Mouse (Mus musculus) cerebellum, adult 9-11 months (tissue): ENCODE measurements around the gene Smox.
"Not testable (repeated sequence)": the region's sequence is repeated elsewhere in the genome, so short reads cannot be mapped to it uniquely, and the experiment has no call there.

Source experiments
- DNase-seq: peaks from one replicate; pipeline ENCODE4 v3.0.0; 2022

The Smox gene

DNA sequence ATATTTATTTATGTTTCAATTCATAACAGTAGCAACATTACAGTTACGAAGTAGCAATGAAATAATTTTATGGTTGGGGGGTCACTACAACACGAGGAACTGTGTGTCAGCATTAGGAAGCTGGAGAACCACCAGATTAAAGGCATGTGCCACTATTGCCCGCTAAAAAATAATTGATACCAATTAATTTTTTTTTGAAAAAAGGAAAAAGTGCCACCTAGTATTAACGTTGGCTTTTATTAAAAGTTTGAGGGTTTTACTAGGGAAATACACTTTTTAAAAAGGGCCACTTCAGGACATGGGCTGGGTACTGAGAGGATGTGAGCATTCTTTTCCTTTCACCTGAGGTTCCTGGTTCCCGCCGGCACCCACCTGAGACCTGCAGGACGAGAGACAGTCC lies at the start of gene Smox:
Gene Smox, plus strand, starts transcription at position 301 of the 400 bp plus-strand sequence.
- DNase-seq = no peak

DNA sequence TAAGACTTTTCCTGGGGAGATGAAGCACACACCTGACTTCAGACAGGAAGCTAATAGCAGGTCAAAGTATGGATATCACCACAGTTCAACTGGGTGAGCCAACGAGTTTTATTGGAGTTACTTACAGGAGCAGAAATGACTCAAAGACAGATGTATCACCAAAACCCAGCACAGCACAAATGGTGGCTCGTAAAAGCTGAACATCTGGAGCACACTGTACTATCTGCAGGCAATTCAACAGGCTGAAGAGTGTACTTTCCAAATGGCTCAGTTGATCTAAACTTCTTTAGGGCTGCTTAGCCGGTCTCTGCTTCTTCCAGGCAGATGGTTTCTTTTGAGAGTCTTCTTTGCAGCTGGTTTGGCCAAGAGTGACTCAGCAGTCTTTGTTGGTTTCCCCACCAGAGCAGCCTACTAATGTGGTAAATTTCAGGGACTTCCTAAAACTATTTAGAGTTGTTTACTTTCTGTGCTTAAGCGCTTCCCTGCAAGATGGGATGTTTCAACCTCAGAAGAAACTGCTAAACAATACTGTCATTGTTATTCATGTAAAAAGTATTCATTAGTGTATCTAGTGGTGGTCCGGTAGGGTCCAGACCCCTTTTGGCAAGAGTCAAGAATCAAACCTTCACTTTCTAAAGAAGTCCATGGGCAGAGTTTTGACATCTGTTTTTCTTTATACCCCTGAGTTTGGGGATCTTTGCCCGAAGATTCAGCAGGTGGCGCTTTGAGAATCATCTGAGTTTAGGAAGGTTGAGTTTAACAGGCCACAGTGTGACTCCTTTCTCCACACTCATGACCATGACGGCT lies 48.0 kb upstream of the Smox start:
- no peak for DNase-seq

DNA sequence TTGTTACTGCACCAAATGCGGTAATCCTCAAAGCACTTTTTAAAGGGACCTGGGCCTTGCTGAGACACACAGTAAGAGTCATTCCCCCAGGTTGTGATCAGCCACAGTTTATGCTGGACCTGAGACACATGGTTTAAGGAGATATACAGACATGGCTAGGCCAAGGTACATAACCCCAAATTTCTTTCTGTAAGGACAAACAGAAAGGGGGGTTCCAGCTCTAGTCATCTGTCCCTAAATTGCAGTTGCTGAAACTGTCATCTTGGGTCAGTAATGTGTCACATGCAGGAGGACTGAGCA lies 47.5 kb upstream of the Smox start:
- DNase-seq = no peak

DNA sequence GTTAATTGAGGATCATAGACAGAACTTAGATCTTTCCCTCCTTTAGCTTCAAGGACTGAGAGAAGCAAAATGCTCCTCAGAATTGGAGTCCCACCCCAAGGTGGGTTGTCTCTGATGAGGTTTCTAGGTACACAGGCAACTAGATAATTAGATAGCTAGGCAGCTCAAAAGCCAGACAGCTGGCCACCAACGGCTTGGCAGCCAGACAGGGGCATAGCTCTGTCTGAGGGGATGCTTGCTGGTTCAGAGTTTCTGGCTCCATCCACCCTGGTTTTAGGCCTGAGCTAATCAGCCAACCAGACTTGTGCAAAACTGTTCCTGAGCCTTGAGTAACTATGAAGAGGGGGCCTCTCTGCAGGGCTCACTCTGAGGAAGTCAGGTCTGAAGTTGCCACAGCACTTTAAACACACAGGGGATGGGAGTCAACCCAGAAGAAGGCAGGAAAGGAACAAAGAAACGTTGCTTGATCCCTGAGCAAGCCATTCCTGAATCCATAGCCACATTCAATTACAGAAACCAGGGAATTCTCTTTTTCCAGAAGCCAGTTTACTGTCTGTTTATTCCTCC lies 44.8 kb upstream of the Smox start:
- no peak for DNase-seq

DNA sequence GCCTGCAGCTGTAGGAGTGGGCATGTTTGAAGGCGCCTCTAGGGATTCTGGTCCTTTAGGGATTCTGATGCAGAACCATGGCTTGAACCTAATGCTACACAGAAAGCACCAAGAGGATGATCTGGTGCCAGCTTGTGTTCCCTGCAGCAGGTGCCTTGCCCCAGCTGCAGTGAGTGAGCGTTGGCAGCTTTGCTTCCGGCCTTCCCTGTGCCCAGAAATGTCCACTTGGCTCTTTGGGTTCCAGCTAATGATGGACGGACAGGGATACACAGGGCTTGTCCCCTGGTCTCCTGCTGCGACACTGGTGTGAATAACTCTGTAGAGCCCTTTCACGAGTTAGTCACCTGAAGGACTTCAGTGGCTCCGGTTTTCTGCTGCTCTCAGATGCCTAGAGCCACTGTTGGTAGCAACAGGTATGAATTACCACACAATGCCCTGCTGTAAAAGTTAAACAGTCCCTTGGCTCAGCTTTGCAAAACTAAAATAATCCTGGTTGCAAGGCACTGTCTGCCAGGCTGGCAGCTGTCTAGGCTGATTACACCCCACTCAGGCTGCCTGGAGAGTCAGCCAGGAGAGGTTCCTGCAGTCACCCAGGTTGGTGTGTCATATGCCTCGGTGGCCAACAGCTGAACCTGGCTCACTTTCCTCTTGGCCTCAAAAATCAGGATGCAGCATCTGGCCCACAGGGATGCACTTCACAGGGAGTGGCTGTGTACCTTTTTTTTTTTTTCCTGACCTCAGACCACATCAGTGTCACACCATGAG lies 43.5 kb upstream of the Smox start:
- no peak for DNase-seq

DNA sequence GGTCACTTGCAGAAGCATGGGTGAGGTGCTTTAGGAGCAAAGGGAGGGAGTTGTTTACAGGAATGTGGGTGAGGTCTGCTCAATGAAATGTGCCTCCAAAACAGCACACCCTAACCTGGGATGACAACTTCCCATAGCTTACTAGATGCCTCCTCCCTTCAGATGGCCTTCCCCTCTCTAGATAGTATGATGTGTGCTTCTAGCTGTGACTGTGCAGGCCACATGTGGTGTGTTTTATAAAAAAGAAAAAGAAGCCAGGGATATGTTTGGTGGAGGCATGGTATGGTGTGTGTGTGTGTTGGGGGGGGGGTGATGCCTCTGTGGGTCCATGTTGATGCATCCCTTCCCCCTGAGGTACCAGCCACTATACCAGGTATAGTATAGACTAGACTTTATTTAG lies 42.9 kb upstream of the Smox start:
- no peak for DNase-seq

DNA sequence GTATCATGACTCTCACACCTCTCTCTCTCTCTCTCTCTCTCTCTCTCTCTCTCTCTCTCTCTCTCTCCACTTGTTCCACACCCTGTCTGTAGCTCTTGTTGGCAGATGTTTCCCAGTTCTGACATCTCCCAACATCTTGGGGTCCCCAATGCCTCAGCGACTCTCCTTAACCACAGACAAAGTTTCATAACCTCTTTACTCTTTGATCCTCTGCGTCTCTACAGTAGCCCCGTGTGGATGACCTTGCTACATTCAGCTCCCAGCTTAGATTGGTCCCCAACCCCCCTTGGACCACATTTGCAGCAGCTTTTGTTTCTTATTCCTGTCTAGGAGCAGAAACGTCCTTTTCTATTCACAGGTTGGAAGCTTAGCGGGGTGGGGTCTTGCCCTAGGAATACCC lies 41.6 kb upstream of the Smox start:
- DNase-seq = no peak

DNA sequence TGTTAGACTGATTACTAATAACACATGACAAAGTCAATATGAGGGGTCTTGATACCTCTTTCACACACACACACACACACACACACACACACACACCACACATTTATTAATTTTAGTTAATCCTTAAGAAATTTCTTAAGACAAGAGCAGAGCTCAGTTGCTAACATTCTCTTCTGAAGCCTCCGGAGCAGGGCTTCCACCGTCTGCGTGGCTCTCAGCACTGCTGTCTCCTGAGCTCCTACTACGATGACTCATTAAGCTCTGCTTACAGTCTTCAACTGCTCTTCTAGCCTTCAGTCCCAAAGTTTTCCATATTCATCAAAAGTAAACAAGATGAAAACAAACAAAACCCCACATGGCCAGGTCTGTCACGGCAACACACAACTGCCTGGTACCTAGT lies 40.8 kb upstream of the Smox start:
- no peak for DNase-seq

DNA sequence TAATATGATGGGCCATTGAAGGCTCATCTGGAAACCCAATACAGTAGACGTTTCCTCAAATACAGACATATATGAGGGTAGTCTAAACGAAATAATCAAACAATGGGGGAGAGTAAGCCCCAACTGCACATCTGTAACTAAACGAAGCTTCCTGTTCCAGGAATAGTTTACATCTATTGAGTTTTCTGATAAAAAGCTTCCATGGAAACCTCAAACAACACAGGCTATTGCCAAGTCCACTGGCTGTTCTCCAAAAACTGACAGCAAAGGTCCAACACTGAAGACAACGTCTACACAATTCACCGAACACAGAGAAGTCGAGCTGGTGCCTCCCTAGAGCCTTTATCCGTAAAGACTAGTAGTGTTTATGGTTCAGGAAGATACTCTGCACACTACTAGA lies 33.6 kb upstream of the Smox start:
- no peak for DNase-seq

DNA sequence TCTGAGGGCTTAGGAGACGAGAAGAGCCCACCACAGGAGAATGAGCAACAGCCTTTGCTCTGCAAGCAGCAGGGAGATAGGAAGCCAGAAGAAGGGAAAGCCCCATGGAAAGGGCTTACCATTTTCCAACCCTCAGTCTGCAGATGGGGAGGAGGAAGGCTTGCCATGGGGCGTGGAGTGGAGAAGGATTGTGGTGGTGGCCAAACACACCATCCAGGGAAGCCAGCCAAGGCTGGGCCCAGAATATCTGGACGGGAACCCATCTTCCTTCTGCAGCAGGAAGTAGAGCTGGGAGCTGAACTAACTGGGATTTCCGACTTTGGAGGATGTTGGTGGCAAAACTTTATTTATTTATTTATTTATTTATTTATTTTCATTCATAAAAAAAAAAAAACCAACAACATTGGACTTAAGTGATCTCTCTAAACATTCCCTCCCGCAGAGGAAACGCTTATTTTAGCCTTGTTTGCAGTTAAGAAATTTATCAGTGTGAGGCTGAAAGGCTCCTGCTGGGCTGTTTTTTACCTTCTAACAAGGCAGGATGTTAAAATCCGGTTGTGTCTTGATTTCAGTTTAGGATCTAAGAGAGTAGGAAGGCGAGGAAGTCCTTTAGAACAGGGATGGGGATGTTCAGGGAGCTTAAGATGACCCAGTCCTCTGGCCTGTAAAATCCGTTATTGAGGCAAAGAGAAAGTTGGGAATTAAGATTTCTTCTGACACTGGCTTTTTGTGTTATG lies 30.2 kb upstream of the Smox start:
- DNase-seq = no peak

DNA sequence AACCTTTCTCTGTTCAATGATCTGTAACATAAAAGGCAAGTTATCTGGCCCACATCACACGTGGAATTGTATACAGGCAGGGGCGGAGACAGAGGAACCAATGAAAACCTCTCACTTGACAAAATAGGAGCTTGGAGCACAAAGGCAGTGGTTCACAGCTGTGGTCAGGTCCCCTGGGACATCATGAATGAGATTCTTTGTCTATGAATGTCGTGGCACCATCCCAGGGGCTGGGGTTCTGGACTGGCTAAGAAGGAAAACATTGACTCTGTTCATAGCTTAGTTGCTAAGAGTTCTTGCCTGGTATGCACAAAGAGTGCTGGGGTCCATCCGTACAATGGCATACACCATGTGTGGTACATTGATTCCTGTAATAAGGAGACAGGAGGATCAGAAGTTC lies 28.3 kb upstream of the Smox start:
- DNase-seq = no peak

DNA sequence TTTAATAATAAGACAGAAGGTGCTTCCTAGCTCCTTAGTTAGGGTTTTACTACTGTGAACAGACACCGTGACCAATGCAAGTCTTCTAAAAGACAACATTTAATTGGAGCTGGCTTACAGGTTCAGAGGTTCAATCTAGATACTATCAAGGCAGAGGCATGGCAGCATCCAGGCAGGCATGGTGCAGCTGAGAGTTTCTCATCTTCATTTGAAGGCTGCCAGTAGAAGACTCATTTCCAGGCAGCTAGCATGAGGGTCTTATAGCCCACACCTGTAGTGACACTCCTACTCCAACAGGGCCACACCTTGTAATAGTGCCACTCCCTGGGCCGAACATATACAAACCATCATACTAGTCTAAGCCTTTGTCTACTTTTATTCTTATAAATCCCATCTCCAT lies 27.1 kb upstream of the Smox start:
- DNase-seq = no peak

DNA sequence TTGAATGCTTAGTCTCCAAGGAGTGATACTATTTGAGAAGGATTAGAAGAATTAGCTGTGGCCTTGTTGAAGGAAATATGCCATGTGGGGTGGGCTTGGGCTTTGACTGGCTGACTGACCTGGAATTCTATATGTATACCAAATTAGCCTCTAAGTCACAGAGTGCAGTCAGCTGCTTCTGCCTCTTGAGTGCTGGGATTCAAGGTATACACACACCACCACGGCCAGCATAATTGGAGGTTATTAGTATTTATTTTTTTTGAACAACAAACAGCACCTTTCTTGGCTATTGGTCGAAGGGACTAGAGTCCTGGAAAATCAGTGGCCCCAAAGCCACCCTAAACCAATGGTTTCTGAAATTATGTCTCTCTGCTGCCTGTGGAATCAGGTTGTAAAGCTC lies 24.6 kb upstream of the Smox start:
- no peak for DNase-seq

DNA sequence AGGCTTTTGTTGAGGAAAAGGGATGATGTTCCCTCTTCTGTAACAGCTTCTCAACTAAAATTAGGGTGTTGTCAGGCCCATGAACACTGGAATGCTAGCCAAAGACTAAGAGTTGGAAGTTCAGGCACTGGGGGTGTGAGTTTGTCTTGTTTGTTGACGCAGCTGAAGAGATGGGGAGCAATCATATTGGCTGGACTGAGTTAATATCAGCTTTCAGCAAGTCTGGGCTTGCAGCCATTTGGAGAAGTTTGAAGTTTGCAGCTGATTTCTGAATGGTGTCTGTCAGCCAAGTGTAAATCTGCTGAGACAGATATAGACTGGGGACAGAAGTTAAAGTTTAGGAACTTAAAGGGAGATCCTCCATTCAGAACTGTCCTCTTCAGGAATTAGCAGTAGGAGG lies 21.4 kb upstream of the Smox start:
- DNase-seq = no peak

DNA sequence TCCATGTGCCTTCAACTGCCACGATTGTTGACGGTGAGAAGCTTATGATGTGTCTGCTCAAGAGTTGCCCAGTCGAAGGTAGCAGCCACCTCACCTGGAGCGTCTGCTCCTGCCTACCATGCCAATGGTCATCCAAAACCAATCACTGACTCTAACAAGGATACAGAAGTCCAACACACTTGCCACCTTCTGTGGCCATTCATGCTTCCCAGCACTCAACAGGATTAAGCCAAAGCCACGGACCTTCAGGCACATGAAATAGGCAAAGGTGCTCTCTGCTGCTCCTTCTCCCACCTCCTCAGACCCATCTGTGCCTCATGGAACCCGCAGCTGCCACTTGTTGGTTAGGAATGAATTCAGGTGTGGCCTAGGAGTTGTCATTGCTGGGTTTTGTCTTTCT lies 17.5 kb upstream of the Smox start:
- no peak for DNase-seq

DNA sequence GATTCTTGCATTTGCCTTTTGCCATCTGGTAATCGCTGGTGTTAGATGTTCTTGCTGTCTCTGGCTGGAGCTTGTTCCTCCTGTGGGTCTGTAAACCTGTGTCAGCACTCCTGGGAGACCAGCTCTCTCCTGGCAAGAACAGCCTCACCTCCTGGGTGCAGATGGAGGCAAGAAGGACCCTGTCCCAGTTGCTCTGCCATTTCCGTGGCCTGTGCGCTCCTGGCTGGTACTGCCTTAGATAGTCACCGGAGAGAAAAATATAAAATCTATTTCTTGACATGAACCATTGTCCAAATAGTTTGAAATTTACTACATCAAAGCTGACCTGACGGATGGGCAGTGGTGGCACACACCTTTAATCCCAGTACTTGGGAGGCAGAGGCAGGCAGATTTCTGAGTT lies 14.2 kb upstream of the Smox start:
- not testable (repeated sequence) for DNase-seq

DNA sequence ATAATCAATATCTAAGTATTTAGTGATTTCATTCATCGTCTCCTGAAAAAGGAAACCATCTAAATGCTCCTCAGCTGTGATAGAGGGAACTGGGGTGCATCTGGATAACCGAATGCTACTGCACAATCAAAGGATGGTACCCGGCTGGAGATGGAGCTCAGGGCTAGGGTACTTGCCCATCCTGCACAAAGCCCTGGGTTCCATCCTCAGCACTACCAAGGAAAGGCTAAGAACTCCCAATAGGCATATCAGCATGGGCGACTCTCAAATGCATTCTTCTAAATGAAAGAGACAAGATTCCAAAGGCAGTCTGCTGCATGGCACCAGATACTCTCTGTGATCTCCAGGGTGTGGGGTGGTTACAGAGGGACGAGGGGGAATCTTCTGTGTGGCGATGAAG lies 13.4 kb upstream of the Smox start:
- no peak for DNase-seq

DNA sequence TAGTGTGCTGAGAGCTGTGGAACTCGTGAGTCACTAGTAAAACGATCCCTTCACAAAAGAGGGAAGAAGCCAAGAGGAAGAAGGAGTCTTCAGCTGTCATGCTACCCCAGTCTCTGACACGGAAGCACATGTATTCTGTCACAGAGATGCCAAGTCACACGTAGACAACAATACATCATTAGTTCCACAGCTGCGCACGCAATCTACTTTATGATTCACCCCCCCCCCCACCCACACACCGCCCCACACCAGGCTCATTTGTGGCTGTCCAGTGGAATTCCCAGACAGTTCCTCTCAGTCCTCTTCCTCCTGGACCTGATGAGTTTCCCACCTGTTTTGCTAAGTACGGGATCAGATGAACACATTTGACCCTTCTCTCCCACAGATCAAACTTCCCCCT lies 12.9 kb upstream of the Smox start:
- DNase-seq = no peak

DNA sequence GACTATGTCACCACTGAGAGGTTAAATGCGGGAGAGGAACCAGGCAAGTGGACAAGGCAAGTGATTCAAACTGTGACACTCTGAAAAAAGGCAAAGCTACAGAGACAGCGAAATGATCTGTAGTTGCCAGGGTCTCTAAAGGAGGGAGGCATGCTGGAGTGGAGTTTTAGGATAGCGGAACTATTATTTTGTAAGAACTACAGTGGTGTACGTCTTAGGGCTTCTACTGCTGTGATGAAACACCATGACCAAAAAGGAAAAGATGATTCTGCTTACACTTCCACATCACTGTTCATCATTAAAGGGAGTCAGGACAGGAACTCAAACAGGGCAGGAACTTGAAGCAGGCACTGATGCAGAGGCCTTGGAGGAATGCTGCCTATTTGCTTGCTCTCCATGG lies 12.4 kb upstream of the Smox start:
- no peak for DNase-seq

DNA sequence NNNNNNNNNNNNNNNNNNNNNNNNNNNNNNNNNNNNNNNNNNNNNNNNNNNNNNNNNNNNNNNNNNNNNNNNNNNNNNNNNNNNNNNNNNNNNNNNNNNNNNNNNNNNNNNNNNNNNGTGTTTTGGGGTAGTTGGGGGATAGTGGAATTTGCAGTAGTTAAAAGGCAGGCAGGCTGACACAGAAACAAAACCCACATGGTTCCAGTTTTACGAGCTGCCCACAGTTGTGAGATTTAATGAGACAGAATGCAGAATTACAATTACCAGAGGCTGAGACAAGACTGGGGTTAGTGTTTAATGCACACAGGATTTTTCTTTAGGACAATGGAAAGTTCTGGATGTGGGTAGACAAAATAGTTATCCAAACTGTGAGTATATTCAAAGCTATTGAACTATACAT lies 9.6 kb upstream of the Smox start:
- no peak for DNase-seq

DNA sequence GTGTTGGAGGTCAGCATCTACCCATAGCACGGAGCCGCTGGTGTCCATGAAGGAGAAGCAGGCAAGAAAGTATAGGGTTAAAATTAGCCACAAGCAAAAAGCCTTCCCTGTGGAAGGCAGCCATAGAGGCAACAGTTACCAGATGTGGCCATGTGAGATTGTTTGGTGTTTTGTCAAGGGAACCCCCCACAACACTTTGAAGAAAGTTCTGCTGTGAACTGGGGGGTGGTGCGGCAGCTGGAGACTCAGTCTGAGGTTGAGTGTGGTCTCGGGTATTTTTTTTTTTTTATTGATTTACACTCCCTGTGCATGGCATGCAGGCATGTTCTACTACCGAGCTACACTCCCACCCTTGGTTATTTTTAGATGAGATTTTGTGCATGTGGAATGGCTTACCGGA lies 8.8 kb upstream of the Smox start:
- DNase-seq = no peak

DNA sequence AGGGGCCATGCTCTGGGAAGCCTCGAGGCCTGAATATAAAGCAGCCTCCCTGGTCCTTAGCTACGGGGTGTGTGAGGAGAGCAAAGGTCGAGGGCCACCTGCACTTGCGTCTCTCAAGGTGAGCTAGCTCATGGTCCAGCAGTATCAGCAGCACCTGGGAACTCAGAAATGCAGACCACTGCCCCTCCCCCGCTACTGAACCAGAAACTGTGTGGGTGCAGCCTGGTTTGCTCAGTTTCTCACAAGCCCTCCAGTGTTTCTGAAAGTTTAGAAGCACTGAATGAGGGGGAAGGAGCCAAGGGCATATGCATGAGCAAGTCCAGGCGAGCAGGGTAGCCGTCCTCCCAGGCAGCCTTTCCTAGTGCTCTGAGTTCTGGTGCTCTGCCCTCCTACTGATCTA lies 7.7 kb upstream of the Smox start:
- no peak for DNase-seq

DNA sequence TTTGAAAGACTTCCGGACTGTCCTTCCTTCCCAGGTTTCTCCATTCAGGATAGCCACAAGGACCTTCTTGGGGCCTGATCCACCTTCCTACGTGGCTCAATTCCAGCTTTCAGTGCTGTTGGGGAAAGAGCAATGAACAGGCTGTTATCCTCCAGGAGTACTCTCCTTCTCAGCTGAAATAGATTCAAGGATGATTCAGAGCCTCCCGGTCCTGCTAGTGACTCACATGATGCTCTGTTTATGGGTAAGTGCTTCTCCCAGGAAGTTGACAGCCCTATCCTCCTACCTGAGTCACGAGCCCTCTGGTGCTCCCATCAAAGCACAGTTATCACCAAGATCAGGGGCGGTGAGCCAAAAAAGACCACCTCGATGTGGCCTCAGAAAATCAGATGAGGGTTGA lies 7.1 kb upstream of the Smox start:
- DNase-seq = no peak

DNA sequence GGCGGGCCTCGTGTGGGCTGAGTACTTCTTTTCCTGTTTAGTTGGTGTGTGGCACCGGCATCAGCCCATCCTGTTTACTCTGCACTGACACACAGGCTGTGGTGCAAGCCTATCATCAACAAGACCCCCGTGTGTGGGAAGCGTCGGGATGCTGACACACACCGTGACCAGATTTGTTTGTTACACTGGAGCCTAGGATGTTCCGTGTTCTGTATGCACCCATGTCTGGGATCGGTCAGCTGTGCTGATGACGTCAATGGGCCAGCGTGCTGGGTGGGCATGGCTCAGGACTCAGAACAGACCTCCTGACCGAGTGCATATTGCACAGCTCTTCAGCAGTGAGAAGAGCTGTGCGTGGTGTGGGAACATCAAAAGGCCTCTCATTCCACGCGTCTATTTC lies 6.2 kb upstream of the Smox start:
- DNase-seq = no peak
